Mouse (Mus musculus) monocyte, adult 2 months (primary cell): ENCODE measurements around the gene Wdr74.

ENCODE experiments used
- DNase-seq, 2 experiments: peaks; one replicate each; pipeline ENCODE4 v3.0.0; 2022; ENCODE audit warnings: low spot score in 2 of 2, low read depth in 1 of 2

Gene Wdr74

DNA sequence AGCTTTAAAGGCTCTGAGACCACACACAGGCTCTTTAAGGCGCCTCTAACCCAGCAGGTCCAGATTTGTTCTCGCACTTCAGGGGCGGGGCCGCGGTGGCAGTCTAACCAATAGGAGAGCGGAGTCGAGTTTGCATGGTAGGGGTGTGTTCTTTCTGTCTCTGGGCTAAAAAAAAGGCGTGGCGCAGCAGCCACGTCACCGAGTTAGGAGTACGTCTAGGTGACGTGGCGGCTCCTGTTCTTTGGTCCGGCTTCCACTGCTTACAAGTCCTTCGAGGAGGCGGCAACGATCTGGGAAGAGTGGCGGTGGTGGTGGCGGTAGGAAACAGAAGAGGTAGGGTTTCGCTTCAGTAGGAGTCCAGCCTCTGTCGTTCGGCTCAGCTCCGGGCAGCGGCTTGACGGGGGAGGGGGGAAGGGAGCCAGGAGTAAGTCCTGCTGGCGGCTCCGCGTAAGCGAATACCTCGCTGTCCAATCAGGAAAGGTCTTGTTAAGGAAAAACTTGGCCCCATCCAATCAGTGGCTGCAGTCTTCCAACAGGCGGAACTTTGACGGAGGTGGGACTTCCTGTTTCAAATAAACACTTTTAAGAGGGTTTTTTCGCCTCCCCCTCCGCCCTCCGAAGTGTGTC lies 5.7 kb downstream of the Wdr74 start, which contains the start of gene Stx5a:
Stx5a (plus strand) TSS at position 171 of the 627 bp plus-strand sequence.
- peak; percentile 91 to 92 for DNase-seq

GRCm38 (mm10) chr19:8742176-8742575 lies 6.5 kb downstream of the Wdr74 start:
- no peak for DNase-seq

GRCm38 (mm10) chr19:8745382-8745781 lies 9.8 kb downstream of the Wdr74 start:
- no peak for DNase-seq

- no peak for DNase-seq
Measured at GRCm38 (mm10) chr19:8747368-8747767, 11.7 kb downstream of the Wdr74 start.

GRCm38 (mm10) chr19:8755652-8756051 lies 20.0 kb downstream of the Wdr74 start:
- no peak for DNase-seq

GRCm38 (mm10) chr19:8756635-8757387 lies 21.2 kb downstream of the Wdr74 start, which contains the start of gene Nxf1:
Gene Nxf1, plus strand, starts transcription at chr19:8757073.
- peak; percentile 62 to 86 for DNase-seq

GRCm38 (mm10) chr19:8757471-8757998 lies 21.9 kb downstream of the Wdr74 start:
- DNase-seq: no peak

GRCm38 (mm10) chr19:8758899-8759298 lies 23.3 kb downstream of the Wdr74 start:
- no peak for DNase-seq

DNA sequence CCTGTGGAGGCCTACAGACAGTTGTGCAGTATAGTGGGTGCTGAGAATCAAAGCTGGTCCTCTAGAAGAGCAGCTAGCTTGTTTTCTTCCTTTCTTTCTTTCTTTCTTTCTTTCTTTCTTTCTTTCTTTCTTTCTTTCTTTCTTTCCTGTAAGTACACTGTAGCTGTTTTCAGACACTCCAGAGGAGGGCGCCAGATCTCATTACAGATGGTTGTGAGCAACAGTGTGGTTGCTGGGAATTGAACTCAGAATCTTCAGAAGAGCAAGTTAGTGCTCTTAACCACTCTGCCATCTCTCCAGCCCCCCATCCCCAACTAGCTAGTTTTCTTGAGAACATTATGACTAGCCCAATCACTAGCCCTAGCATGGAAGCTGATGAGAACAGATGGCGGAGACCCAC lies 25.1 kb downstream of the Wdr74 start:
- DNase-seq: no peak

DNA sequence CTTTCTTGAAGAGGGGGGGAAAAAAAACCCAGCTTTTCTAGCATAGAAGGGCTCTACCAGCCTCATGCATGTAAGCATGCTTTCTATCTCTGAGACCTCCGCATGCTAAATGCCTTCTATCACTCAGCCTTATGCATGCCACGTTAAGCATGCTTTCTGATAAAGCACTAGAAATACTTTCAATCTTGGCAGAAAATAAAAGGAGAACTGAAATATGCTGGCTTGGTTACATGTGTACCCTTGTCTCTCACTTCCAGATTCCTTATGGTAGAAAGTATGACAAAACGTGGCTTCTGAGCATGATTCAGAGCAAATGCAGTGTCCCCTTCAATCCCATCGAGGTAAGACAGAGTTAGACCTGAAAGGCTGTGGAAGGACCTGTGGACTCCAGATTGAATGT lies 27.6 kb downstream of the Wdr74 start:
- DNase-seq: no peak

GRCm38 (mm10) chr19:8765562-8765961 lies 29.9 kb downstream of the Wdr74 start:
- DNase-seq: no peak

DNA sequence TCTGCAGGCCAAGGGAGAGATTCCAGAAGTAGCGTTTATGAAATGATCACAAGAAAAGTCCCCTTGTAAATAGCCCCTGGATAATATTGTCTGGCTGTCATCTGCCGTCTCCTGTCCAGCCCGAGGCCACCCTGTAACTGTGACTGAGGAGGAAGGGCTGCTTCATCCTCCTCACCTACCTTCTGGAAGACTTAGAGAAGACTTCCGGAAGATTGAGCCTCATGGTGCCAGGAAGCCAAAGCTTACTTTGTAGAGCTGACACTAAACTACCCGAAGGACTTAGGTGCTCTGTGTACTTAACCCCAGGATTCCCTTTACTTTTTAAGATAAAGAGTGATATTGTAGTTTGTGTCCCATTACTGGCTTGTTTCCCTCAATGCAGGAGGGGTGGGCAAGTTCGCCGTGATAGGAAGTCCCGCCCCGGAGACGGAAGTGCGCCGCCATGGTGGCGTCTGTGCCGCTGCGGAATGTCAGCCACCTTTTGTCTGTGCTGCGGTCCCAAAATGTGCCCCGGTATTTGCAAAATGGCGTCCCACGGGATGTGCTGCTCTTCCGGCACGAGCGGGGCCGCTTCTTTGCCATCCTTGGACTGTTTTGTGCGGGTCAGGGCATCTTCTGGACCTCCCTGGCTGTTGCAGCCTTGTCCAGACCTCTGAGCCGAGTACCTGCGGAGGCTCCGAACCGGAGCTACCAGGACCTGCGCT lies 35.1 kb downstream of the Wdr74 start, which contains the start of gene Tmem223:
Tmem223 (plus strand) TSS at position 430 of the 704 bp plus-strand sequence.
- peak; percentile 47 to 55 for DNase-seq

DNA sequence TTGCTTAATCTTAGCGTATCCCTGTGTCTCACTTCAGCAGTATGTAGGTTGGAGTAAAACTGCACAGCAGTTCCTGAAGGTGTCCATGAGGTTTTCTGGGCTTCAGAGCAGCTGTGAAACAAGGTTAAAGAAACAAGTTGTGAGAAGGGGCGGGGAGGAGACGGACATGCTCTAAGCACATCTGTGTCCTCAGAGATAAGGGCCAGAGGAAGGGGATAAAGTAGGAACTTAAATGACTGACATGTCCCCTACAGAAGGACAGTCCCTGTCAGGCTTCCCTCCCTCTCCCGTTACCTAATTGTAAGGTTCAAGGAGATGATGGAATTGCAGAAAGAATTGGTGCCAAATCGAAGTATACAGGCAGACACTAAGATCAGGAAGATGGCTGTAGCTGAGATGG lies 37.4 kb downstream of the Wdr74 start:
- no peak for DNase-seq

GRCm38 (mm10) chr19:8773409-8773808 lies 37.8 kb downstream of the Wdr74 start:
- DNase-seq: no peak

DNA sequence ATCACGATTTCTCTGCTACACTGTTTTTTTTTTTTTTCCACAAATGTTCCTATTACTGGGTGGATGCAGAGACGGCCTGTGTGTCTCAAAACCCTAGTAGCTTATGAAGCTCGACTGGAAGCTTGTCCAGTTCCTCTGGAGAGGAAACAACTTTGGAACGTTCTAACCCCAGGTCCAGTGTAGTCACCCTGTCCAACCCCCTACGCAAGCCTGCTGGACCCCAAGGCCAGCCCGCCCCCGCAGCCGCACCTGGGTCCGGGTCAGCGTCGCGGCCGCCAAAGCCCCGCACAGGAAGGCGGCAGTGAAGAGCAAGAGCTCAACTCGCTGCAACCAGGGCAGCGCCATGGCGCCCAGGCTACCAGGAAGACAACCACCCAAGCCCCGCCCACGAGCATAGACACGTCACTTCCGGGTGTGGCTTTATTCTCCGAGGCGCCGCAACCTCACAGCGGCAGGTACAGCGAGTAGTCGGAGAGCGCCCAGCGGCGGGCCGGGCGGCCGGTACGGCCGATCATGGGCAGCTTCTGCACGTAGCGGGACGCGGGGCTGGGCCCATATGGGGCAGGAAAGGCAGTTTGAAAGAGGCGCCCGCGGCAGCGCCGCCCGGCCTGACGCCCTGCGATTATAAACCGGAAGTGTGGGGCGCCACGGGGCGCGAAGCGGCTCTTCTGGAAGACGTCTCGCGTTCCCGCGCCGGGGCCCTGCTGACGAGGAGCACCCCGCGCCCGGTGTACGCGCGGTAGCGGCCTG lies 38.6 kb downstream of the Wdr74 start, which contains the start of gene Tmem179b:
Tmem179b (minus strand) TSS at position 382 of the 750 bp plus-strand sequence.
- peak; percentile 87 to 95 for DNase-seq

DNA sequence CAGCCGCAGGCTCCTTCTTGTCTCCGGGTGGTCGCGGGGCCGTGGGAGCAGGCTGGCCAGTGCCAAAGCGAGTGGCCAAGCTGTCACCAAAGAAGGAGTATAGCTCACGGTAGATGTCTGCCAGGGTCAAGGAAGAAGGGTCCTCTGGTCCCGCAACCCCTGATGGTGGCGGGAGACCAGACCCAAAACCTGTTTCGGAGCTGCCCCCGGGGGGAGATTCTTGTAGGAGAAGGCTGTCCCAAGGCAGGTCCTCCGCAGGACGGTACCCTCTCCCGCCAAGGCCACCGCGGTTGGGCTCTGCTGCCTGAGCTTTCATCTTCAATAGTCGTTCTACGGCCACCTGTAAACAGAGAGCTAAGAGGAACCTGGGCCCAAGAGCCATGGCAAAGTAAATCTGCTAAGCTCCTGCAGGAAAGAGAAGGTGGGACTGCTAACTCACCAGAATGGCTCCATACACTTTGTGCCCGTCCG lies 39.4 kb downstream of the Wdr74 start:
- no peak for DNase-seq

DNA sequence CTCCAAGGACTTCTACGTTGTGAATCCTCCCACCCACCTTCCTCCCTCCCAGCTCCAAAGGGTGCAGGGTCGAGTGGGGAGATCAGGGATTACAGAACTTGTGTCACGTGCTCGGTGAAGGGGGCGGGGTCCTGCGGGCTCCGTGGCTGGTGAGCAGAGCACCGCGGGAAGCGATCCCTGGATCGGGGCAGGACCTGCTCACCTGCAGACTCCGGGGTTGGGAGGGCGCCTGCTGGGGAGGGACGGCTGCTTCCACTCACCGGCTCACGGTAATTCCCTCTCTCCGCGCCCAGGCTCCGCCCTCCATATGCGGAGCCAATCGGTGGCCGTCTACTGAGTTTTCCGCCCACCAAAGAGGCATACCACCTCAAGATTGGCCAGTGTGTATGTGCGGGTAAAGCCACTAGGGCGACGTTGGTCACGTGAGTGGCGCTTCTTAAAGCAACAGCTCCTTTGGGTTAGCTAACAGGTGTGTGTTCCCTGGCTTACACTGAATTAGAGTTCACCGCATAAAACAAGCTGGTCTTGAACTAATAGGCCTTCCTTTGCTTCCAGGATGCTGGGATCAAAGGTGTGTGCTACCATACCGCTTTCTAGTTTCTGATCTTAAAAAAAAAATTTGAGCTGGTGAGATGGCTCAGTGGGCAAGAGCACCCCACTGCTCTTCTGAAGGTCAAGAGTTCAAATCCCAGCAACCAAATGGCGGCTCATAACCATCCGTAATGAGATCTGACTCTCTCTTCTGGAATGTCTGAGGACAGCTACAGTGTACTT lies 50.6 kb downstream of the Wdr74 start, which contains the start of gene Taf6l:
Taf6l (minus strand) TSS at position 410 of the 774 bp plus-strand sequence.
- DNase-seq: peak; percentile 75 to 82

DNA sequence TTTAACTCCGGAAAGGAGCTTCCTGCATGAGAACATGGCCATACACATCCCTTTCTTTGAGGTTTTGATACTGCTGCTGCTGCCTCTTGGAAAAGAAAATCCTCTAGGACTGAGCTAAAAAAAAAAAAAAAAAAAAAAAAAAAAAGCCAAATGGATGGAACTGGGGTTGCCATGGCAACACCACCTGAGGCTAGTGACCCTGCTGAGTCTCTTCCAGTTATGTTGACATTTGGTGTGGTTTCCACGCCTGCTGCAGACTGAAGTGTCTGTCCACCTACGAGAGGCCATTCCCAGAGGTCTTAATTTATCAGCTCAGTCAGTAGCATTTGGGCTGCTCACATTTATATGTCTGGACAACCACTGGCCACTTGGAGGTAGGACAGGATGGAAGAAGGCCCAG lies 52.9 kb downstream of the Wdr74 start:
- DNase-seq: no peak

DNA sequence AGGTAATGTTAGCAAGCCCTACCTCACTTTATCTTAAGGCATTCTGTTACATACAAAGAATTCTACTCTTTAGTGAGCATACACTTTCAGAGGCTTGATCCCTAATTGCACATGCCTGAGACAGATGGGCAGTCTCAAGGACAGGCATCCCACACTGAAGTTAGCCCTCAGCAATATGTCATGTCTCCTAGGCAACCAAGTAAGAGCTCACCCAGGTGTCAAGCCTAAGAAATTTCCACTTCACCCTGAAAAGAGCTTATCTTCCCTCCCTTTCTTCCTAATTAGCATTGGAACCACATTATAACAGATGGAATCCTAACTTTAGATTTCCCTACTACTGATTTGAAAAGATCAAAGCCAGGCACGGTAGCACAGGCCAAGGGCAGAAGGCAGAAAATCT lies 53.5 kb downstream of the Wdr74 start:
- no peak for DNase-seq

- no peak for DNase-seq
Measured at GRCm38 (mm10) chr19:8790171-8790570, 54.5 kb downstream of the Wdr74 start.
